Mouse (Mus musculus): ENCODE results near the gene Zfand6. TPM values are rescaled to one million over a fixed set of nuclear protein-coding genes. Genes with fewer than 3 reads are reported as not detected.

Gene Zfand6
- polyA plus RNA-seq, 1 experiment from 2014 or later: 213 TPM

DNA sequence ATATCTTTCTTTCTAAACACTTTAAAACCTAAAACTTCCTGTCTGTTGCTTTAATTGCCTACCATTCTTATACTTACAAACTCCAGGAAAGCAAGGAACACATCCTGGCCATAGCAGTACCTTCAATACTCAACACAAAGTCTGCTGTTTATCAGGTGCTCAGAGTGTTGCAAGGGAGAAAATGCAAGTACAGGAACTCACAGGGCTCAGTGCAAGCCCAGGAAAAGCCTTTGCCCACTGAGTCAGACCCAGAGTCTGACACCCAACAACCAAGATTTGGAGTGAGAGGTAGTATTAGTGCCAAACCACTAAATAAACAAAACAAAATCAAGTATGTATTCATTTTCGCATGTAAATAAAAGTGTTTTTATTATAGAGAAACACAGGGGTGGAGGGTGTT lies 5.1 kb downstream of the Zfand6 start:
- 95% methylated on average over 1 of the region's 1 CpGs for WGBS
- H3K4me1 ChIP-seq (replicated peaks): peaks cover 29% of the 10 kb centered on the region
- H3K9me3 ChIP-seq: no peaks in the 10 kb centered on the region
- no peak for ATAC-seq
- no peak overlapping the region for H3K4me2 ChIP-seq (replicated peaks)
- no peaks in the 10 kb centered on the region for H3K36me3 ChIP-seq
- no peaks in the 10 kb centered on the region for H3K27me3 ChIP-seq
- no peak overlapping the region for H3K9ac ChIP-seq (replicated peaks)
- H3K27ac ChIP-seq: no peak overlapping the region
- no peak overlapping the region for H3K4me3 ChIP-seq (replicated peaks)

DNA sequence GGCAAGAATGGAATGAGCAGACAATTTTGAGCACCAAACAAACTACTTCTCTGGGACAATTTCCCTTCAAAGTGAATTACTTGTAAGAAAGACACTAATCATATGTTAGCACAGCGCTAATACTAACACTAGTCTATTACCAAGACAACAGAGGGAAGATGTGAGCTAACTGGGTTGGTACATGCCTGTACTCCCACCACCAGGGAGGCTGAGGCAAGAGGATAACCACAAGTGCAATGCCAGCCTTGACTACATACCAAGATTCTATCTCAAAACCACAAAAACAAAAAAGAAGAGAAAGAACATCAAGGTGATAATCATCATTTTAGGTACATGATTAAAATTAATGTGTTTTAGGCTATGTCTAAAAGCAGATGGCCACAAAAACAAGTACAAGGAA lies 8.2 kb downstream of the Zfand6 start:
- ATAC-seq: no peak
- H3K4me3 ChIP-seq (replicated peaks): no peak overlapping the region
- no peak overlapping the region for H3K4me2 ChIP-seq (replicated peaks)
- H3K4me1 ChIP-seq (replicated peaks): peaks cover 28% of the 10 kb centered on the region
- no peaks in the 10 kb centered on the region for H3K9me3 ChIP-seq
- H3K27me3 ChIP-seq: no peaks in the 10 kb centered on the region
- no peak overlapping the region for H3K27ac ChIP-seq
- H3K9ac ChIP-seq (replicated peaks): no peak overlapping the region
- no peaks in the 10 kb centered on the region for H3K36me3 ChIP-seq
- 79% methylated on average over 1 of the region's 1 CpGs for WGBS

DNA sequence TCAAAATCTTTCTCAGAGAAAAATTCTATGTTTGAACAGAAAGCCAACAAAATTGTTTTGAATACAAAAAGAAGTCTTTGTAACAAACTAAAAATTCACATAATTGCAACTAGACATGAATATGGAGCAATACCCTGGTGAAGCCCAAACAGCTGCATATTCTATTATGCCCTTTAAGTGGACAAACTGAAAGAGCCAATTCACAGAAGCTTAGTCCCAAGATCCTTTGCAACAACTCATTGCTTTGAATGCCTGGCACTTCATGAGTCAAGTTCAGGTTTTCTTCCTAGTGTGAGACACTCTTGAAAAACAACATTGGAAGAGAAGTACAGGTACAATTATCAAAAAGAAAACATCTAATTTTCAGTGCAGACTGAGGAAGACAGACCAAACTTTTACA lies 8.8 kb downstream of the Zfand6 start:
- no peak for ATAC-seq
- Histone ChIP-seq H3K4me3 (replicated peaks) (no peak overlapping the region), H3K27me3 (no peaks in the 10 kb centered on the region), H3K9ac (replicated peaks) (no peak overlapping the region), H3K27ac (no peak overlapping the region), H3K9me3 (no peaks in the 10 kb centered on the region), H3K36me3 (no peaks in the 10 kb centered on the region), H3K4me1 (replicated peaks) (peaks cover 28% of the 10 kb centered on the region), H3K4me2 (replicated peaks) (no peak overlapping the region)

DNA sequence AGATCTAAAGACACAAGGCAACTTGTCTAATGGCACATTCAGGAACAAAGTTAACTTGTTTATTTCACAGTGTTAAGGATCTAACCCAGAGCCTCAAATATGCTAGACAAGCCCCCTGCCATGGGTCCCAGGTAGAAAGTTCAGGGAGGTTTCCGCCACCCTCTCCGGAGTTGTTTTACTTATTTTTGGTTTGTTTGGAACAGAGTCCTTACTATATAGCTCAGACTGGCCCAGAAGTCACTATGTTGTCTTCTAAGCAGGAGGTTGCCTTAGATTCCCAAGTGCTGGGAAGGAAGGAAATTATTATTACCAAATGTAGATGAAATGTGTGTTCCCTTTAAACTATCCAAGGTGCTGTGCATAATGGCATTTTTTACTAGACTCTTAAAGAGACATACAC lies 9.7 kb downstream of the Zfand6 start:
- 65% methylated on average over 2 of the region's 2 CpGs for WGBS
- 0 out of 2 replicates have a peak overlapping the region, but pooled peaks have one; percentile 35 for H3K27ac ChIP-seq

DNA sequence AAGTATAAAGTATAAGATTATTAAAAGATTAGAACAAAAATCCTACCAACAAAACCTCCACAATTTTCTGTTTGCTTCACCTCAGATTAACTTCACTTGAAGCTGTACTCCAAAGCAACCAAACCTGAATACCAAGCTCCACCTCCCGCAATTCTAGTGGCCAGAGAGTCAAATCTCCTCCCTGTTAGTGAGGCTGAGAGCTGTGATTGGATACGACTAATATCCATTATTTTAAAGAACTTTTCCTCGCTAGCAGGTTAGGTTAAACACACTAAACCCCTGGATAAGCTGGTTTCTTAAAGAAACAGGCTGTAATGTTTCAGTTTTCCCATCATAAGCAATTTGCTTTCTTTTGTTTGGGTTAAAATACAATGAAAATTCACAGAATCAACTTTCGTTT lies 10.5 kb downstream of the Zfand6 start:
- no peaks in the 10 kb centered on the region for H3K9me3 ChIP-seq
- H3K27ac ChIP-seq: no peak overlapping the region
- H3K4me1 ChIP-seq (replicated peaks): peaks cover 33% of the 10 kb centered on the region
- H3K36me3 ChIP-seq: no peaks in the 10 kb centered on the region
- 1% methylated on average over 4 of the region's 4 CpGs for WGBS
- H3K4me2 ChIP-seq (replicated peaks): peak overlapping the region; percentile 29
- peak; percentile 99 for ATAC-seq
- H3K27me3 ChIP-seq: no peaks in the 10 kb centered on the region
- peak overlapping the region; percentile 51 for H3K4me3 ChIP-seq (replicated peaks)
- H3K9ac ChIP-seq (replicated peaks): peak overlapping the region; percentile 32; the same call in 1 of the 2 replicates

More for the DNA sequence above, 9.7 kb downstream of the Zfand6 start:
- peak overlapping the region; percentile 41; the same call in 1 of the 2 replicates for H3K9ac ChIP-seq (replicated peaks)
- peak overlapping the region; percentile 9; the same call in 1 of the 2 replicates for H3K4me3 ChIP-seq (replicated peaks)
- no peak for ATAC-seq
- H3K4me1 ChIP-seq (replicated peaks): peaks cover 32% of the 10 kb centered on the region
- H3K36me3 ChIP-seq: no peaks in the 10 kb centered on the region
- no peaks in the 10 kb centered on the region for H3K9me3 ChIP-seq
- peak overlapping the region; percentile 30 for H3K4me2 ChIP-seq (replicated peaks)
- no peaks in the 10 kb centered on the region for H3K27me3 ChIP-seq

DNA sequence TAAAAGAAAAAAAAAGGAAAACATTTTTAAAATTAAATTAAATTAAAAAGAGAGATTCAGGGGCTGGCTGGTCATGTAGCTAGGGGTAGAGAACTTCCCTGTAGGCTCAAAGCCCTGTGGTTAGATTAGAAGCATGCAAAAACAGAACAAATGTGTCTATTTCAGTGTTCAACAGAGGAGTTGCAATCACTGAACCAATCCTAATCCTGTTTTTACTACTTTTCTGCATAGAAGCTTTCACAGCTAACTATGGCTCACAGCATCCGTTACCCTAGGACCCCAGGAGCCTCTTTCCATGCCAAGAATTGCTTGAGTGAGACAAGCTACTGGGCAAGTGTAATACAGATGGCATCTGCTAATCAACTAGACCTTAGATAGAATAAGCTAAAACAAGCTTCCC lies 16.7 kb downstream of the Zfand6 start:
- H3K36me3 ChIP-seq: no peaks in the 10 kb centered on the region
- no peak overlapping the region for H3K4me3 ChIP-seq (replicated peaks)
- peaks cover 26% of the 10 kb centered on the region for H3K4me1 ChIP-seq (replicated peaks)
- no peak overlapping the region for H3K4me2 ChIP-seq (replicated peaks)
- H3K9me3 ChIP-seq: no peaks in the 10 kb centered on the region
- ATAC-seq: no peak
- no peaks in the 10 kb centered on the region for H3K27me3 ChIP-seq
- WGBS: 34% methylated on average over 1 of the region's 1 CpGs
- no peak overlapping the region for H3K9ac ChIP-seq (replicated peaks)
- H3K27ac ChIP-seq: no peak overlapping the region

DNA sequence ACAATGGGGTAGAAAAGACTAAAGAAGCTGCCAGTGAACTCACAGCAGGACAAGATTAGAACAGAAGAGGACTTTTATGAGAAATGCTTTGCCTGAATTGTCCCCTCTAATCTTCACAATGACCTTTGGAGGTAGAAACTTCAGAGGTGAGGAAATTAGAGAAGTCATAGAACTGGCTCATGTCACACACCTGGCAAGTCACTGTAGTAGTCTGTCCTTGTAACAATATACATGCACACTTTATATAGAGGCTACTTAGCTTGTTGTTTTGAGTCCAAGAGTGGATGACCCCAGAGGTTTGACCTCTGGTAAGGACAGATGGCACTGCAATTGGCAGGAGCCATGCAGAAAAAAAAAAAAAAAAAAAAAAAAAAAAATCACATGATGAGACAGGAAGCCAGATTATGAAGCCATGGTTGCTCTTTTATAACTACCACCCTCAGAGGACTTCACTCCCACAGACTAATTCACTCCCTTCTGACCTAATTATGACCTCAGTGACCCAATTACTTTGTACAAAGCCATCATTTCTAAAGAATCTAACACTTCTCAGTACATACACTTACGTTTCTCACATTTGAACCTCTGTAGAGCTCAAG lies 20.1 kb downstream of the Zfand6 start:
- 29% methylated on average over 1 of the region's 1 CpGs for WGBS
- H3K4me2 ChIP-seq (replicated peaks): no peak overlapping the region
- H3K4me3 ChIP-seq (replicated peaks): no peak overlapping the region
- H3K27ac ChIP-seq: no peak overlapping the region
- no peaks in the 10 kb centered on the region for H3K36me3 ChIP-seq
- no peak overlapping the region for H3K9ac ChIP-seq (replicated peaks)
- no peaks in the 10 kb centered on the region for H3K9me3 ChIP-seq
- ATAC-seq: no peak
- H3K4me1 ChIP-seq (replicated peaks): peaks cover 17% of the 10 kb centered on the region
- H3K27me3 ChIP-seq: no peaks in the 10 kb centered on the region

DNA sequence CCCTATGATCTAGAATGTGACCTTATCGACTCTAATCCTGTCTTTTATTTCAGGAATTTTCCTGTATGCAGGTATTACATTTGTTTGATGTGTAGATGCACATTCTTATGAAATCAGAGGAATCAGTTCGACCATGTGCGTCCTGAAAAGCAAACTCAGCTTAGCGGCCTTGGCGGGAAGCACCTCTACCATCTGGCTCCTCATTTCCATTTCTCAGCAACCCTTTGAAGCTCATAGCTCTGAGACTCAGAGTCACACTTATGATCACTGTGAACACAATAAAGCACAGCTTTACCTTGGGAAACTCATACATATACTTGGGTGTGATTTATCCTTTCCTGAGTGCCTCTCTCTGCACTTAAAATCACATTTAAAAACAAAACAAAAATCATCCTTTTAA lies 21.8 kb downstream of the Zfand6 start:
- Histone ChIP-seq H3K27ac (no peak overlapping the region), H3K36me3 (no peaks in the 10 kb centered on the region), H3K27me3 (no peaks in the 10 kb centered on the region), H3K4me2 (replicated peaks) (no peak overlapping the region), H3K9me3 (no peaks in the 10 kb centered on the region), H3K4me3 (replicated peaks) (no peak overlapping the region), H3K4me1 (replicated peaks) (peaks cover 14% of the 10 kb centered on the region), H3K9ac (replicated peaks) (no peak overlapping the region)
- 56% methylated on average over 5 of the region's 5 CpGs for WGBS
- no peak for ATAC-seq

DNA sequence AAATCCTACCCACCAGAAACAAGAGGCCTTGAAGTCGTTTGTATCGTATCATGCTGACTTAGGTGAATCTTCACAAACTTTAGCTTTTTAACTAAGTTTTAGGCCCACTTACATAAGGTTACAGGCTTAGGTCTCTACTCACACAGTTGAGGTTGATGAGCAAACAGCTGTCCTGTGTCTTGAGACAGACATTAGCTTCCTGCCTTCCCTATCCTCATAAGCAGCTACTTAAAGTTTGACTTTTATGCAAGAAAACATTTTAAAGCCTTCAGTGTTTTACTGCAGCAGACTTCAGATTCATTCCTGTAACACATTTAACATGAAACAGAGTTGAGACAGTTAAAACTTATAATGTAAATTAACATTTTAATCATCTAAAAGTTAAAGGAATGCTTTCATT lies 37.0 kb downstream of the Zfand6 start:
- no peak for ATAC-seq
- no peak overlapping the region for H3K4me2 ChIP-seq (replicated peaks)
- H3K27ac ChIP-seq: no peak overlapping the region
- WGBS: 88% methylated on average over 2 of the region's 2 CpGs
- H3K9ac ChIP-seq (replicated peaks): no peak overlapping the region
- H3K4me3 ChIP-seq (replicated peaks): no peak overlapping the region
- no peaks in the 10 kb centered on the region for H3K9me3 ChIP-seq
- H3K27me3 ChIP-seq: no peaks in the 10 kb centered on the region
- H3K4me1 ChIP-seq (replicated peaks): no peaks in the 10 kb centered on the region
- H3K36me3 ChIP-seq: 0 out of 2 replicates have a peak, but pooled peaks cover 2% of the 10 kb centered on the region

DNA sequence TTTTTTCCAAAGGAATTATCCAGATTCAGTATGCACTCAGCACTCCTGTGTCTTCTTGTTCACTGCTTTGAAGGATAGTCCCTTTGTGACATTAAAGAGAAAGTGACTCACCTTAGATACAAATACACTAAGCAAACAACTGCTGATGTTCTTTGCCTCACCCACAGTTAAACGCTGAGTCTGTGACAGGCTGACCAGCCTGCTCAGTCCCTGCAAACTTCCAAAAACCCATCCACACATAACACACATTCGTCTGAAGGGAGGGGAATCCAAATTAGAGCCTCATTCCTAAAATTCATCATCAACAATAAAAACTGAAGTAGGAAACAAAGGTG lies 37.8 kb downstream of the Zfand6 start:
- no peak overlapping the region for H3K27ac ChIP-seq
- WGBS: 67% methylated on average over 2 of the region's 2 CpGs
- H3K4me3 ChIP-seq (replicated peaks): no peak overlapping the region
- H3K27me3 ChIP-seq: no peaks in the 10 kb centered on the region
- H3K4me2 ChIP-seq (replicated peaks): no peak overlapping the region
- 0 out of 2 replicates have a peak, but pooled peaks cover 2% of the 10 kb centered on the region for H3K36me3 ChIP-seq
- H3K9ac ChIP-seq (replicated peaks): no peak overlapping the region
- H3K4me1 ChIP-seq (replicated peaks): no peaks in the 10 kb centered on the region
- ATAC-seq: no peak
- H3K9me3 ChIP-seq: no peaks in the 10 kb centered on the region

DNA sequence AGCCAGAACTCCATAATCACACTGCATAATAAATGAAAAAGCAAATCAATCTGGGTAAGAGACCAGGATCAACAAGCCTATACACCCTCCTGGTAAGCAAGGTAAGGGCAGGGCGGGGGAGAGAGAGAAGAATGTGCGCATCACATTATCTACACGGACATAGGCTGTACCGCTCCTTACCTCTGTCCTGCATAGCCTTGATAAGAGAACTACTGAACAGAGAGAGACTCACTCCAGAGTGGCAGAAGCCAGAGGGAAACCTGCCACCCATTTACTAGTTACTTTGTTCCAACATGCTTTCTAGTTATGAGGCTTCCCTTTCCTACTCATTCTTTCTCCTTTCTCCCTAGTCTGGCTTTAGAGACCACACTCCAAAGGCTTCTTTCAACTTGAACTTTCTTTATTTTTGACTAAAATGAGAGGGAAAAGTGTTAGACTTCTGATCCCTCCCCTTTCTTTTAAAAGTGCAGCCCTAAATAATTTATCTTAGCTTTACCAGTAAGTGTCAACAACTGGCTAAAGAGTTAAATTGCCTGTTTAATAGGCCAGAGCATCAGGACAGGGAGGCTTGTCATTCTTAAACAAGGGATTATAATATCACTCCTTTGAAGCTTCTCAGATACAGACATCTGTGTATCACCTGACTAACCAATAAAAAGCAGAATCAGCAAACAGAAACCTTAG lies 38.3 kb downstream of the Zfand6 start:
- ATAC-seq: no peak
- H3K9ac ChIP-seq (replicated peaks): no peak overlapping the region
- 89% methylated on average over 4 of the region's 4 CpGs for WGBS
- no peak overlapping the region for H3K4me3 ChIP-seq (replicated peaks)
- 0 out of 2 replicates have a peak, but pooled peaks cover 2% of the 10 kb centered on the region for H3K36me3 ChIP-seq
- no peaks in the 10 kb centered on the region for H3K4me1 ChIP-seq (replicated peaks)
- no peaks in the 10 kb centered on the region for H3K27me3 ChIP-seq
- H3K27ac ChIP-seq: no peak overlapping the region
- H3K9me3 ChIP-seq: no peaks in the 10 kb centered on the region
- no peak overlapping the region for H3K4me2 ChIP-seq (replicated peaks)

DNA sequence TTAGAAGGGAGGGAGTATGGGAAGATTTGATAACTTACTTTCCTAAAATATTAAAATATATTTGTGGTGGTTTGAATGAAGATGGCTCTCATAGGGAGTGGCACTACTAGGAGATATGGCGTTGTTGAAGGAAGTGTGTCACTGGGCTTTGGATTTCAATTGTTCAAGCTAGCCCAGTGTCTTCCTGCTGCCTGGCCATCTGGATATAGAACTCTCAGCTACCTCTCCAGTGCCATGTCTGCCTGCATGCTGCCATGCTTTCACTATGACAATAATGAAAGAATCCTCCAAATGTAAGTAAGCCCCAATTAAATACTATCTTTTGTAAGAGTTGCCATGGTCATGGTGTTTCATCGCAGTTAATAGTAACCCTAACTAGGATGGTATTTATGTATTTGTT lies 40.7 kb downstream of the Zfand6 start:
- H3K4me2 ChIP-seq (replicated peaks): no peak overlapping the region
- 92% methylated on average over 2 of the region's 2 CpGs for WGBS
- no peaks in the 10 kb centered on the region for H3K4me1 ChIP-seq (replicated peaks)
- no peak for ATAC-seq
- no peak overlapping the region for H3K4me3 ChIP-seq (replicated peaks)
- H3K27me3 ChIP-seq: no peaks in the 10 kb centered on the region
- no peaks in the 10 kb centered on the region for H3K9me3 ChIP-seq
- no peak overlapping the region for H3K27ac ChIP-seq
- 0 out of 2 replicates have a peak, but pooled peaks cover 2% of the 10 kb centered on the region for H3K36me3 ChIP-seq
- H3K9ac ChIP-seq (replicated peaks): no peak overlapping the region

Measured in midbrain, embryonic 13.5 days (tissue).